Mouse (Mus musculus) left cerebral cortex, adult 18-20 months (tissue): ENCODE measurements around the gene Fut2. TPM values are rescaled to one million over a fixed set of nuclear protein-coding genes. Genes with fewer than 3 reads are reported as not detected.

ENCODE experiments used
- DNase-seq, 2 experiments: peaks; one replicate each; pipeline ENCODE4 v3.0.0; 2021 to 2022; ENCODE audit warnings: low spot score in 2 of 2, mixed read lengths in 1 of 2
- total RNA-seq, 2 experiments: library from RNA; stranded (reverse); gene quantifications; 2 replicates each; pipeline ENCODE4 v1.2.3; 2021

Fut2 gene
- total RNA-seq, 2 experiments from 2014 or later = 0.12 to 0.26 TPM

GRCm38 (mm10) chr7:45639561-45640027, 26.6 kb downstream of the Fut2 start, which contains the start of gene Mamstr:
Gene Mamstr (plus strand): TSS chr7:45639977.
- DNase-seq = no peak

GRCm38 (mm10) chr7:45638623-45639401, 27.4 kb downstream of the Fut2 start:
- DNase-seq = peak; percentile 95 to 96

- no peak for DNase-seq
These were observed 28.5 kb downstream of the Fut2 start for GRCm38 (mm10) chr7:45637710-45638109.

- no peak for DNase-seq
These were observed 30.2 kb downstream of the Fut2 start for GRCm38 (mm10) chr7:45635711-45636688.

GRCm38 (mm10) chr7:45634946-45635681, 31.1 kb downstream of the Fut2 start:
- DNase-seq = no peak

- DNase-seq = peak in 1 of 2 experiments; percentile 60
These were observed 33.7 kb downstream of the Fut2 start for GRCm38 (mm10) chr7:45632499-45632898.

- no peak for DNase-seq
These were observed 35.9 kb downstream of the Fut2 start for GRCm38 (mm10) chr7:45630064-45630907.

- DNase-seq = peak; percentile 84 to 87
These were observed 37.6 kb downstream of the Fut2 start for GRCm38 (mm10) chr7:45628364-45629294.

GRCm38 (mm10) chr7:45627261-45627660, 38.9 kb downstream of the Fut2 start, which contains the start of gene Rasip1:
Gene Rasip1 (plus strand): TSS chr7:45627488.
- no peak for DNase-seq

GRCm38 (mm10) chr7:45626571-45627076, 39.6 kb downstream of the Fut2 start:
- DNase-seq = no peak

- DNase-seq = no peak
These were observed 40.7 kb downstream of the Fut2 start for GRCm38 (mm10) chr7:45625481-45625880.

GRCm38 (mm10) chr7:45624718-45625117, 41.5 kb downstream of the Fut2 start:
- DNase-seq = no peak

GRCm38 (mm10) chr7:45623507-45623906, 42.7 kb downstream of the Fut2 start:
- no peak for DNase-seq

- DNase-seq = no peak
These were observed 44.8 kb downstream of the Fut2 start, which contains the start of gene Izumo1 for GRCm38 (mm10) chr7:45621443-45621842. Gene Izumo1 (plus strand): TSS chr7:45621811.

GRCm38 (mm10) chr7:45619592-45619991, 46.6 kb downstream of the Fut2 start:
- DNase-seq = no peak

- DNase-seq = no peak
These were observed 47.9 kb downstream of the Fut2 start for GRCm38 (mm10) chr7:45618316-45618715.

- peak in 1 of 2 experiments; percentile 17 for DNase-seq
These were observed 49.0 kb downstream of the Fut2 start, which contains the start of gene Fut1 for GRCm38 (mm10) chr7:45617042-45617695. Gene Fut1 (plus strand): TSS chr7:45617289.

GRCm38 (mm10) chr7:45616277-45616676, 49.9 kb downstream of the Fut2 start:
- DNase-seq = no peak
